Mouse (Mus musculus) neural tube, embryonic 15.5 days (tissue): ENCODE data around the gene S1pr5. TPM values are rescaled to one million over a fixed set of nuclear protein-coding genes. Genes with fewer than 3 reads are reported as not detected.
"Not testable (repeated sequence)": the region's sequence is repeated elsewhere in the genome, so short reads cannot be mapped to it uniquely, and the experiment has no call there.

ENCODE experiments used
- ATAC-seq: fragments of 200-750 bp; cut with Nextera tagmentation; 2 replicates; pipeline ENCODE4 v1.8.0; 2017; ENCODE audit warnings: mild to moderate bottlenecking, moderate TSS enrichment, moderate library complexity; ENCODE audit not compliant: low FRiP score
- H3K27ac ChIP-seq: fragments of 300-500 bp; sonication (generic); replicated peaks from 2 replicates; pipeline ENCODE4 v1.5.1; 2015; ENCODE audit warnings: mild to moderate bottlenecking, inconsistent platforms
- H3K27me3 ChIP-seq: fragments of 300-500 bp; sonication (generic); replicated peaks from 2 replicates; pipeline ENCODE4 v1.6.1; 2015; ENCODE audit warnings: inconsistent platforms
- H3K36me3 ChIP-seq: fragments of 300-500 bp; sonication (generic); 2 replicates; pipeline ENCODE4 v1.6.1; 2015; ENCODE audit warnings: inconsistent platforms
- H3K4me1 ChIP-seq: fragments of 300-500 bp; sonication (generic); 2 replicates; pipeline ENCODE4 v1.6.1; 2015; ENCODE audit warnings: inconsistent platforms
- H3K4me2 ChIP-seq: fragments of 300-500 bp; sonication (generic); 2 replicates; pipeline ENCODE4 v1.6.1; 2015; ENCODE audit warnings: inconsistent platforms, mild to moderate bottlenecking, moderate library complexity
- H3K4me3 ChIP-seq: fragments of 300-500 bp; sonication (generic); replicated peaks from 2 replicates; pipeline ENCODE4 v1.5.1; 2015; ENCODE audit warnings: mild to moderate bottlenecking, inconsistent platforms
- H3K9ac ChIP-seq: fragments of 300-500 bp; sonication (generic); replicated peaks from 2 replicates; pipeline ENCODE4 v1.6.1; 2015; ENCODE audit warnings: mild to moderate bottlenecking, inconsistent platforms
- H3K9me3 ChIP-seq: fragments of 300-500 bp; sonication (generic); replicated peaks from 2 replicates; pipeline ENCODE4 v1.6.1; 2016; ENCODE audit warnings: inconsistent platforms
- WGBS: fragments of 180-500 bp; shearing (Covaris S2); methylation state at CpG from one replicate; pipeline ENCODE4 v1.1.7; 2015; ENCODE audit warnings: mixed read lengths; 5-methylcytosine and 5-hydroxymethylcytosine counted together
- polyA plus RNA-seq: library from polyadenylated mRNA; unstranded; fragments of >200 nt; fragmentation: Nextera tagmentation; extraction: Ambion mirVana; gene quantifications from 2 replicates; pipeline ENCODE4 v1.2.1, GENCODE M21; 2015

Gene S1pr5
- polyA plus RNA-seq = 5.8 and 6.7 TPM in 2 replicates

GRCm38 (mm10) chr9:21248326-21248725 lies at the start of gene S1pr5:
S1pr5 (minus strand) TSS chr9:21248443.
- H3K27ac ChIP-seq = no peak within 1 kb of the TSS
- H3K4me2 ChIP-seq = peak within 1 kb of the TSS; percentile 30
- no peak for ATAC-seq
- no peaks in the 10 kb centered on the region for H3K9me3 ChIP-seq
- peaks cover 89% of the 10 kb centered on the region for H3K27me3 ChIP-seq
- H3K36me3 ChIP-seq = no peaks in the 10 kb centered on the region
- H3K4me3 ChIP-seq = peak within 1 kb of the TSS; percentile 9; the same call in 1 of the 2 replicates
- H3K4me1 ChIP-seq = peaks cover 27% of the 10 kb centered on the region
- under 1% methylated on average over 30 of the region's 30 CpGs for WGBS
- H3K9ac ChIP-seq = no peak within 1 kb of the TSS

DNA sequence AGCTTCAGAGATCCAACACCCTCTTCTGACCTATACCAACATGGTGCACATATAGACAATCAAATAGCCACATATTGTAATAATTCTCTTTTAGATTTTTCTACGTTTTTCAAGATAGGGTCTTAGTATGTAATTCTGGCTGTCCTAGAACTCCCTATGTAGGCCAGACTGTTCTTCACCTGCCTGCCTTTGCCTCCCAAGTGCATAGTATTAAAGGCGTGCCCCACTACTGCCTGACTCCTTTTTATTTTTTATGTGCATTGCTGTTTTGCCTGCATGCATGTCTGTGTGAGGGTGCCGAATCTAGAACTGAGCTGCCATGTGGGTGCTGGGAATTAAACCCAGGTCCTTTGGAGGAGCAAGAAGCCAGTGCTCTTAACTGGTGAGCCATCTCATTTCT lies 44.0 kb upstream of the S1pr5 start:
- H3K36me3 ChIP-seq = no peaks in the 10 kb centered on the region
- H3K9ac ChIP-seq = no peak overlapping the region
- 97% methylated on average over 3 of the region's 3 CpGs for WGBS
- H3K9me3 ChIP-seq = no peaks in the 10 kb centered on the region
- no peak overlapping the region for H3K27ac ChIP-seq
- H3K4me3 ChIP-seq = no peak overlapping the region
- no peaks in the 10 kb centered on the region for H3K27me3 ChIP-seq
- H3K4me2 ChIP-seq = no peak overlapping the region
- ATAC-seq = no peak
- peaks cover 26% of the 10 kb centered on the region for H3K4me1 ChIP-seq

- peak overlapping the region; percentile 68 for H3K27ac ChIP-seq
- ATAC-seq = not testable (repeated sequence)
- WGBS = 20% methylated on average over 7 of the region's 7 CpGs
Measured at GRCm38 (mm10) chr9:21291868-21292267, 43.6 kb upstream of the S1pr5 start.

GRCm38 (mm10) chr9:21291022-21291787 lies 43.0 kb upstream of the S1pr5 start, which contains the start of gene Cdkn2d:
Cdkn2d (minus strand) TSS chr9:21291407.
- Histone ChIP-seq H3K4me2 (peak within 1 kb of the TSS; percentile 79), H3K27ac (peak within 1 kb of the TSS; percentile 88), H3K27me3 (no peaks in the 10 kb centered on the region), H3K9ac (peak within 1 kb of the TSS; percentile 86), H3K9me3 (no peaks in the 10 kb centered on the region), H3K4me1 (peaks cover 37% of the 10 kb centered on the region), H3K36me3 (no peaks in the 10 kb centered on the region), H3K4me3 (peak within 1 kb of the TSS; percentile 81)
- under 1% methylated on average over 50 of the region's 51 CpGs for WGBS
- ATAC-seq = peak; percentile 94

More at GRCm38 (mm10) chr9:21291868-21292267, 43.6 kb upstream of the S1pr5 start:
- H3K4me1 ChIP-seq = peaks cover 30% of the 10 kb centered on the region
- H3K4me3 ChIP-seq = peak overlapping the region; percentile 81
- H3K9ac ChIP-seq, H3K27me3 ChIP-seq, H3K36me3 ChIP-seq, H3K9me3 ChIP-seq: not testable (repeated sequence)
- H3K4me2 ChIP-seq = peak overlapping the region; percentile 79

GRCm38 (mm10) chr9:21290589-21290988 lies 42.3 kb upstream of the S1pr5 start:
- H3K4me2 ChIP-seq = peak overlapping the region; percentile 79
- peaks cover 2% of the 10 kb centered on the region; the same call in 1 of the 2 replicates for H3K36me3 ChIP-seq
- WGBS = 0% methylated on average over 20 of the region's 20 CpGs
- H3K9me3 ChIP-seq = no peaks in the 10 kb centered on the region
- H3K27me3 ChIP-seq = no peaks in the 10 kb centered on the region
- peaks cover 40% of the 10 kb centered on the region for H3K4me1 ChIP-seq
- H3K4me3 ChIP-seq = peak overlapping the region; percentile 81
- ATAC-seq = no peak
- H3K27ac ChIP-seq = peak overlapping the region; percentile 88
- peak overlapping the region; percentile 86 for H3K9ac ChIP-seq

DNA sequence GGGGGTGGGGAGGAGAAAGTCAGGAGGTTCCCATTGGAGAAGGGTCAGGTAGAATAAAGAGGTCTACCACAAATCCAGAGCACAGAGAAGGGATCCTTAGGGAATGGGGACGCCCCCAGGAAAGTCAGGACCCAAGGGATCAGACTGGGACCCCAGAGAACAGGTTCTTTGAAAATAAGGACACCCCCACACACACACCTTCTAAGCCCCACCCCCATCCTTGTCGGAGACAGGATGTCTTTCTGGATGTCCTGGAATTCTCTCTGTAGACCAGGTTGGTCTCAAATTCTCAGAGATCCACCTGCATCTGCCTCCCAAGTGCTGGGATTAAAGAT lies 41.1 kb upstream of the S1pr5 start:
- Histone ChIP-seq H3K9ac (no peak overlapping the region), H3K4me1 (peaks cover 47% of the 10 kb centered on the region), H3K4me3 (peak overlapping the region; percentile 81; the same call in 1 of the 2 replicates), H3K27ac (no peak overlapping the region), H3K9me3 (no peaks in the 10 kb centered on the region), H3K36me3 (peaks cover 13% of the 10 kb centered on the region), H3K4me2 (peak overlapping the region; percentile 79), H3K27me3 (no peaks in the 10 kb centered on the region)
- WGBS = 86% methylated on average over 2 of the region's 2 CpGs
- no peak for ATAC-seq

GRCm38 (mm10) chr9:21288404-21289336 lies 40.4 kb upstream of the S1pr5 start:
- 75% methylated on average over 13 of the region's 13 CpGs for WGBS
- Histone ChIP-seq H3K4me3 (peak overlapping the region; percentile 76), H3K36me3 (peaks cover 19% of the 10 kb centered on the region), H3K27me3 (no peaks in the 10 kb centered on the region), H3K27ac (peak overlapping the region; percentile 91), H3K9me3 (no peaks in the 10 kb centered on the region), H3K9ac (peak overlapping the region; percentile 67; the same call in 1 of the 2 replicates), H3K4me1 (peaks cover 47% of the 10 kb centered on the region), H3K4me2 (peak overlapping the region; percentile 79)
- no peak for ATAC-seq

DNA sequence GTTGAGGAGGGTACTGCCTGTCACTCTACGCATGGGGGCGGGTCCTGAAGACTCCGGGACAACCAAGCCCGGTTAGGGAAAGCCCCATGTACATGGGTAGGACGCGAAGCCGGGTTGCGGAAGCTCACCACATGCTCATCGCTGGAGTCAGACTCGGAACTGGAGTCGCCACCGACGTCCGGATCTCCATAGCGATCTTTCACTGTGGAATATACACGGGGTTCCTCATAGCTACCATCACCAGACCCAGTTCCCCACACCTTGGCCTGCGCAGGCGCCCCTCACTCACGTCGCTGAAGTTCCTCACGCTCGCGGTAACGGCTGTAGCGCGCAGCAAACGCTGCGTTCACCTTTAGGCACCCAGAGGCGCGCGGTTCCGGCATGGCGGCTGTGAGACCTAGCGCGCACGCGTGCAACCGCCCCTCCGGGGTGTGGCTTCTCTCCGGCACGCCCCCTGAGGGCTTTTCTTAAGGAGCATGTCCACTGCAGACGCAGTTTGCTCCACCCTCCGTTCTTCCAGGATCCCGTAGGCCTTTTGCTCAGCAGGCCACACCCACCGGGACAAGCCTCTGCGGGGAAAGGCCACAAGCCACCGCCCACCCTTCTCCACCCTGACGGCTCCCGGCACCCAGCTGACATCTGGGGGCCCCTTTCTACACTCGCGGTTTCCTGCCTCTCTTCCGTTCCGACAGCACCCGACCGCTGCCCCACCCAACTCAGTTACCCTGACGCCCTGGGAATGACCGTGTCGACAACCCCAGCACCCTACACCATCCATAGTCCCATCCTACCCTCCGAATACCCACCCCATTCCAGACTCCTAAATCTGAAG lies 39.5 kb upstream of the S1pr5 start, which contains the start of gene Kri1:
Gene Kri1, minus strand, starts transcription at position 399 of the 832 bp plus-strand sequence.
- WGBS = under 1% methylated on average over 59 of the region's 59 CpGs

GRCm38 (mm10) chr9:21286753-21287152 lies 38.5 kb upstream of the S1pr5 start:
- Histone ChIP-seq H3K27me3 (no peaks in the 10 kb centered on the region), H3K27ac (peak overlapping the region; percentile 91), H3K4me3 (peak overlapping the region; percentile 76), H3K36me3 (peaks cover 30% of the 10 kb centered on the region), H3K9me3 (no peaks in the 10 kb centered on the region), H3K4me1 (peaks cover 45% of the 10 kb centered on the region), H3K9ac (peak overlapping the region; percentile 67), H3K4me2 (peak overlapping the region; percentile 79)
- ATAC-seq = no peak
- WGBS = 65% methylated on average over 3 of the region's 3 CpGs

More for the DNA sequence above, 39.5 kb upstream of the S1pr5 start, which contains the start of gene Kri1:
- Histone ChIP-seq H3K27ac (peak within 1 kb of the TSS; percentile 91), H3K27me3 (no peaks in the 10 kb centered on the region), H3K4me2 (peak within 1 kb of the TSS; percentile 79), H3K4me3 (peak within 1 kb of the TSS; percentile 76), H3K9me3 (no peaks in the 10 kb centered on the region), H3K36me3 (peaks cover 22% of the 10 kb centered on the region), H3K4me1 (peaks cover 47% of the 10 kb centered on the region), H3K9ac (peak within 1 kb of the TSS; percentile 67)
- peak; percentile 82 for ATAC-seq

DNA sequence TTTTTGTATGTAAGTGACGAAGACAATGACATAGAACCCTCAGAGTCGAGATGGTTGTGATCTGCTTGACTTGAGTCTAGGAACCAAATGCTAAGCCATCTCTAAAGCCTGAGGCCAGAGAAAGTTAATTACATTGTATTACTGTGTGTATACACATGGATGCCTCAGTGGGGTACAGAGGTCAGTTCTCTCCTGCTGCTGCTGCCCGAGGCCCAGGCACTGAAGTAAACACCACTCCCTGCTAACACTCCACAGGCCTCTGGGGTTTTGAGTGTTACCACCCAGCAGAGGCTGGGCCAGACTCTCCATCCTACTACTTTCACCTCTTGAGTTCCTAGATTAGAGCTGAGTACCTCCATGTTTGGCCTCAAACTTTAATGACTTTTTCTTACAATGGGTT lies 35.8 kb upstream of the S1pr5 start:
- 88% methylated on average over 3 of the region's 3 CpGs for WGBS
- peaks cover 53% of the 10 kb centered on the region for H3K36me3 ChIP-seq
- no peak overlapping the region for H3K4me2 ChIP-seq
- H3K9me3 ChIP-seq = no peaks in the 10 kb centered on the region
- H3K27ac ChIP-seq = no peak overlapping the region
- H3K4me3 ChIP-seq = no peak overlapping the region
- no peak overlapping the region for H3K9ac ChIP-seq
- peaks cover 28% of the 10 kb centered on the region for H3K4me1 ChIP-seq
- H3K27me3 ChIP-seq = no peaks in the 10 kb centered on the region
- ATAC-seq = no peak

DNA sequence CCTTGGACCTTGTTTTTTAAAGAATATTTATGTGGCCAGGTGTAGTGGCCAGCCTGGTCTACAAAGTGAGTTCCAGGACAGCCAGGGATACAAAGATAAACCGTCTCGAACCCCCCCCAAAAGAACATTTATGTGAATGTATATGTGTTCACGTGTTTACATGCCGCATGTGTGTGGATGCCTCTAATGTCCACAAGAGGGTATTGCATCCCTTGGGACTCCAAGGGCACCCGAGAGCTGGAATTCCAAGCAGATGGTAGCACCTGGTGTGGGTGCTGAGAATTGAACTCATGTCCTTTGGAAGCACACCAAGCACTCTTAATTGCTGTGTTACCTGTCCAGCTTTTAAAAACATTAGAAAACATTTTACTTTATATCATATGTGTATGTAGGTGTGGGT lies 35.3 kb upstream of the S1pr5 start:
- Histone ChIP-seq H3K4me2 (no peak overlapping the region), H3K4me3 (no peak overlapping the region), H3K4me1 (peaks cover 24% of the 10 kb centered on the region), H3K9ac (no peak overlapping the region), H3K27me3 (no peaks in the 10 kb centered on the region), H3K36me3 (peaks cover 57% of the 10 kb centered on the region), H3K27ac (no peak overlapping the region), H3K9me3 (no peaks in the 10 kb centered on the region)
- ATAC-seq = no peak
- WGBS = 88% methylated on average over 5 of the region's 5 CpGs
